Mouse (Mus musculus): ENCODE results near the gene Pitpnm2.

DNA sequence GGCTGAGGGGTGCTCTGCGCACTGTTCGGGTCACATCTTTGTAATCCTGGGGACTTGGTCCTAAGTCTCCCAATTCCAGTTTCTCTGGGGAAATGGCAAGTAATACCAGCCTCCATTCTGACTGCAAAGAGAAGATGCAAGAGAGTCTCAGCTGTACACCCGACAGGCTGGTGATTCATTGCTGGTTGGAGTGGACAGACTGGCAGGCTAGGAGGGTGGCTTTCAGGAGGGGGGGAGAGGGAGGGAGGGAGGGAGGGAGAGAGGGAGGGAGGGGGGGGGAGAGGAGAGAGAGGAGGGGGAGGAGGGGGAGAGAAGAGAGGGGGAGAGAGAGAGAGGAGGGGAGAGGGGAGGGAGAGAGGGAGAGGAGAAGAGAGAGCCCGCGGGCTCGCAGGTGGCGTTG, 134.0 kb downstream of the Pitpnm2 start:
- TF ChIP-seq CTCF (IDR thresholded peaks at IDR 0.05; ENCODE audit: control insufficient read depth, insufficient read depth, low read length) (no peak), POLR2A (IDR thresholded peaks at IDR 0.05; ENCODE audit: borderline replicate concordance, control insufficient read depth, low read depth, low read length) (no peak)

Measured in bone marrow, adult 2 months (tissue).